Mouse (Mus musculus) layer of hippocampus, adult 18-20 months (tissue): Measurements from ENCODE around the gene Gmfg. TPM values are rescaled to one million over a fixed set of nuclear protein-coding genes. Genes with fewer than 3 reads are reported as not detected.

Experiments
- DNase-seq, 2 experiments: peaks; one replicate each; pipeline ENCODE4 v3.0.0; 2022; ENCODE audit warnings: low spot score in 2 of 2
- total RNA-seq, 2 experiments: library from RNA; stranded (reverse); gene quantifications; 2 replicates each; pipeline ENCODE4 v1.2.3; 2021

Gene Gmfg
- total RNA-seq, 2 experiments from 2014 or later, result 2.2 to 2.4 TPM

- DNase-seq, result no peak
Measured at GRCm38 (mm10) chr7:28477363-28477762, 40.1 kb downstream of the Gmfg start.

- no peak for DNase-seq
Measured at GRCm38 (mm10) chr7:28478854-28479253, 41.6 kb downstream of the Gmfg start.

- DNase-seq, result peak; percentile 10 to 58
Measured at GRCm38 (mm10) chr7:28482854-28483253, 45.6 kb downstream of the Gmfg start.

GRCm38 (mm10) chr7:28484192-28484591 lies 46.9 kb downstream of the Gmfg start:
- no peak for DNase-seq

- peak in 1 of 2 experiments; percentile 23 for DNase-seq
Measured at GRCm38 (mm10) chr7:28488030-28488491, 50.8 kb downstream of the Gmfg start.

- DNase-seq, result peak; percentile 11 to 53
Measured at GRCm38 (mm10) chr7:28490410-28490809, 53.2 kb downstream of the Gmfg start.

- no peak for DNase-seq
Measured at GRCm38 (mm10) chr7:28490903-28491302, 53.7 kb downstream of the Gmfg start.

GRCm38 (mm10) chr7:28492310-28492709 lies 55.1 kb downstream of the Gmfg start:
- no peak for DNase-seq

GRCm38 (mm10) chr7:28495426-28495825 lies 58.2 kb downstream of the Gmfg start:
- DNase-seq, result no peak

Other genes with a start within 250 kb of the Gmfg start
- 10 to 100 TPM; 59.3 to 61.3 TPM for gene Eid2, start 169.6 kb upstream of the Gmfg start, total RNA-seq
- gene Eid2b, start 159.7 kb upstream of the Gmfg start, total RNA-seq, result 10 to 100 TPM; 37.8 to 38.4 TPM
- under 1 TPM in 1 of 2 experiments, not detected in 1; 0.25 TPM for gene Selenov, start 146.3 kb upstream of the Gmfg start, total RNA-seq
- 1 to 10 TPM; 2.1 to 2.6 TPM for gene Dll3, start 135.2 kb upstream of the Gmfg start, total RNA-seq
- 10 to 100 TPM; 42.4 to 44.3 TPM for gene Timm50, start 125.4 kb upstream of the Gmfg start, total RNA-seq
- gene Supt5, start 98.7 kb upstream of the Gmfg start, total RNA-seq, result 100 to 1,000 TPM; 116 to 119 TPM
- 100 to 1,000 TPM; 481 to 546 TPM for gene Rps16, start 86.8 kb upstream of the Gmfg start, total RNA-seq
- gene Plekhg2, start 64.8 kb upstream of the Gmfg start, total RNA-seq, result 1 to 10 TPM; 4.8 to 5.1 TPM
- gene Zfp36, start 57.2 kb upstream of the Gmfg start, total RNA-seq, result 1 to 10 TPM; 3.5 to 3.7 TPM
- gene Med29, start 44.7 kb upstream of the Gmfg start, total RNA-seq, result 10 to 100 TPM; 21.4 to 22.1 TPM
- 10 to 100 TPM; 64.9 to 69.3 TPM for gene Paf1, start 44.5 kb upstream of the Gmfg start, total RNA-seq
- gene Lrfn1, start 14.5 kb downstream of the Gmfg start, total RNA-seq, result 10 to 100 TPM; 75.5 to 81.1 TPM
- not detected for gene Ifnl2, start 73.0 kb downstream of the Gmfg start, total RNA-seq
- not detected for gene Ifnl3, start 85.4 kb downstream of the Gmfg start, total RNA-seq
- gene Sycn, start 103.4 kb downstream of the Gmfg start, total RNA-seq, result not detected
- under 1 TPM in 1 of 2 experiments, not detected in 1; 0.28 TPM for gene Nccrp1, start 109.8 kb downstream of the Gmfg start, total RNA-seq
- 10 to 100 TPM; 74.1 to 77.1 TPM for gene Samd4b, start 160.7 kb downstream of the Gmfg start, total RNA-seq
- 10 to 100 TPM; 12.7 to 14.6 TPM for gene Pak4, start 160.7 kb downstream of the Gmfg start, total RNA-seq
- gene Acp7, start 193.9 kb downstream of the Gmfg start, total RNA-seq, result 1 to 10 TPM; 1.4 to 4.6 TPM